Mouse (Mus musculus): ENCODE measurements around the gene Polr2l.

DNA sequence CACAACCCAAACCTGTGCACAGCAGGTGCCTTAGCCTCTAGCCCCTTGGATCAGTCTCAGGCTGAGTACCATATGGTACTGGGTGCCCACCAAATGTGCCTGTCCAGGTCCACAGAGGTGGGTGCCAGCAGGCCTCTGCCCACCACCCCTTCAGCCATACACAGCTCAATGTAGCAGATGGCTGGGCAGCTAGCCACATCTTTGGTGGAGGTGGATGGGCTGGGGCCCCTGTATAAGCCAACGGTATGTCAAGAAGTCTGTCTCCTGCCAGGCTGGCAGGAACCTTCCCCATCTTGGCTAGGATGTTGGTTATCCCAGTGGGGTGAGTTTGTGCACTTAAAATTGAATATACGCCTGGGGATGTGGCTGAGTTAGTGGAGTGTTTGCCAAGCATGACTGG is 10.7 kb upstream of the Polr2l start:
- TF ChIP-seq CTCF (IDR thresholded peaks at IDR 0.05; ENCODE audit: extremely low read depth, insufficient read depth, insufficient read length, insufficient replicate concordance) = no peak
- TF ChIP-seq POLR2A (IDR thresholded peaks at IDR 0.05; ENCODE audit: low read depth, low read length) = no peak

All from spleen, adult 2 months (tissue).